Mouse (Mus musculus) adrenal gland, postnatal 36 days (tissue): ENCODE data around the gene Asb16. TPM values are rescaled to one million over a fixed set of nuclear protein-coding genes. Genes with fewer than 3 reads are reported as not detected.

Source experiments
- microRNA-seq: library from miRNA; unstranded; fragments of <30 nt; microRNA quantifications from one replicate; pipeline ENCODE4 v1.2.0, GENCODE M21; 2021
- total RNA-seq, 2 experiments: library from RNA; stranded (reverse); gene quantifications; 2 replicates each; pipeline ENCODE4 v1.2.3; 2021

Gene Asb16
- total RNA-seq, 2 experiments from 2014 or later, result 0.10 to 0.30 TPM

Small RNA genes within 50 kb of the gene (microRNA-seq; reads per million reads assigned to microRNA genes)
- gene Mir8101, result 9.2 reads per million, percentile 23 among the genes with 10 or more reads in this experiment

Other genes with a start within 250 kb of the Asb16 start
- gene Mpp3, start 240.3 kb upstream of the Asb16 start, total RNA-seq, result 10 to 100 TPM in 1 of 2 experiments, 1 to 10 TPM in 1; 5.3 to 17.3 TPM
- 10 to 100 TPM; 40.3 to 48.6 TPM for gene Cd300lg, start 227.2 kb upstream of the Asb16 start, total RNA-seq
- 10 to 100 TPM in 1 of 2 experiments, 1 to 10 TPM in 1; 8.9 to 10.8 TPM for gene Mpp2, start 180.2 kb upstream of the Asb16 start, total RNA-seq
- gene Ppy, start 167.4 kb upstream of the Asb16 start, total RNA-seq, result not detected
- gene Pyy, start 160.9 kb upstream of the Asb16 start, total RNA-seq, result not detected
- gene Nags, start 123.2 kb upstream of the Asb16 start, total RNA-seq, result under 1 TPM; 0.13 to 0.43 TPM
- 10 to 100 TPM; 15.2 to 17.7 TPM for gene Tmem101, start 112.3 kb upstream of the Asb16 start, total RNA-seq
- gene Lsm12, start 83.4 kb upstream of the Asb16 start, total RNA-seq, result 10 to 100 TPM; 81.9 to 90.1 TPM
- 100 to 1,000 TPM; 126 to 133 TPM for gene G6pc3, start 79.1 kb upstream of the Asb16 start, total RNA-seq
- 10 to 100 TPM; 96.3 to 96.5 TPM for gene Hdac5, start 38.6 kb upstream of the Asb16 start, total RNA-seq
- gene BC030867, start 19.9 kb upstream of the Asb16 start, total RNA-seq, result under 1 TPM; 0.66 to 0.76 TPM
- gene Tmub2, start 16.2 kb downstream of the Asb16 start, total RNA-seq, result 10 to 100 TPM; 47.3 to 60.4 TPM
- gene Atxn7l3, start 27.9 kb downstream of the Asb16 start, total RNA-seq, result 10 to 100 TPM; 51.6 to 54.2 TPM
- gene Ubtf, start 51.0 kb downstream of the Asb16 start, total RNA-seq, result 100 to 1,000 TPM; 101 to 103 TPM
- 1 to 10 TPM in 1 of 2 experiments, under 1 TPM in 1; 0.56 to 1.8 TPM for gene Slc4a1, start 97.5 kb downstream of the Asb16 start, total RNA-seq
- 10 to 100 TPM; 29.1 to 29.6 TPM for gene Rundc3a, start 124.7 kb downstream of the Asb16 start, total RNA-seq
- gene Slc25a39, start 139.2 kb downstream of the Asb16 start, total RNA-seq, result 100 to 1,000 TPM; 453 to 470 TPM
- gene Grn, start 161.6 kb downstream of the Asb16 start, total RNA-seq, result 100 to 1,000 TPM; 181 to 214 TPM
- gene Fam171a2, start 178.9 kb downstream of the Asb16 start, total RNA-seq, result 1 to 10 TPM; 5.8 to 6.1 TPM
- 1 to 10 TPM; 3.0 to 4.6 TPM for gene Itga2b, start 201.4 kb downstream of the Asb16 start, total RNA-seq